Mouse (Mus musculus) kidney, postnatal 14 days (tissue): ENCODE data around the gene Tor2a.
A peak's percentile ranks its signal among the peaks of the same experiment; 100 is the strongest.

Experiments used
- DNase-seq: peaks from one replicate; pipeline ENCODE4 v3.0.0; 2022; ENCODE audit warnings: mixed read lengths

The Tor2a gene

DNA sequence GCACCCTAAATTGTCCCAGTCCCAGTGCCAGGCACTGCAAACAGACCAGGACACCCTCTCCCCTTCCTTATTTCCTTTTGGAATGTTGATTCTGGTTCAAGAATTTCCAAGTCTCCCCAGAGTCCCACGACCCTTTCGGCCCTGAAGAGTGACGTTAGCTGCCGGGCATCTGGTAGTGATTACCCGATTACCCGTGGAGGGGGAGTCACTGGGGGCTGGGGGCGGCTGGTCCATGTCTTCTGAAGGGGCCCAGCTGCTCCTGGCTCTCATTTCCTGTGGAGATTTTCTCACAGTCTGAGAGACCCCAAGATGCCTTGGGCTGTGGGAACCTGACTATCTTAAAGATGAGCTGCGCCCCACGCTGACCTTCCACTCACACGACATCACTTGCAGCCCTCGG, 26.2 kb upstream of the Tor2a start:
- peak; percentile 69 for DNase-seq

DNA sequence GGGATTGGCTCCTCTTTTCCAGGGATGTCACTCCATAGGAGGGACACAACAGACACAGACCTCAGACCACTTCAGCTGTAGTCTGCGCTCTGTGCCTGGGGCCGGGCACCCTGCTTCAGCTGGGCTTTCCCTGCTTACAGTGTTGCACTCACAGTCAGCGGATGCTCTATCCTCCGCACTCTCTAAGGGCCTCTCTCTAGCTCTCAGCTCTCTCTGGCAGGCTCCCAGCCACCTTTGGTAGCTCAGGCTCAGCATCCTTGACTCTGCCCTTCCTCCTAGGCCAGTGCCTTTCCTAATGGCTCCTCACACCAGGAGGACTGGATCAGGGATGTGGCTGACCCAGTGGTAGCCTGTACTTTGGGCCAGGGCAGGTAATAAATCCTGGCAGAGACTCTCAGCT, 25.1 kb upstream of the Tor2a start:
- DNase-seq = no peak

DNA sequence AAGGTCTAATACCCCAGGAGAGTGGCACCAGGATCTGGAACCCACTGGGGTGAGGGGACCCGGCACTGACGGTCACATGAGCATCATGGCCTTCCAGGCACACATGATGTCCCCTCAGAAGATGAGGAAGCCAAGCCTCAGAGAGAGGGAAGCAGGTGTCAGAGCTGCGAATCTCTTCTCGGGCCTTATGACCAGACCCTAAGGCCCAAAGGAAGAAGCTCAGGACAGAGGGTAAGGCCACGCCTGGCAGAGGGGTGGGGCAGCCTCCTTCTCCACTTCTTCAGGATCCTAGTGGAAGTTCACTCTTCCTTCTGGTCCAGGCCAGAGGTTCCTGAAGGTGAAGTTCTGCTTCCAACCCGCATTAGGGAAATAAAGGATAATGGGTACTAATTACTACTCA, 24.3 kb upstream of the Tor2a start:
- DNase-seq = no peak

DNA sequence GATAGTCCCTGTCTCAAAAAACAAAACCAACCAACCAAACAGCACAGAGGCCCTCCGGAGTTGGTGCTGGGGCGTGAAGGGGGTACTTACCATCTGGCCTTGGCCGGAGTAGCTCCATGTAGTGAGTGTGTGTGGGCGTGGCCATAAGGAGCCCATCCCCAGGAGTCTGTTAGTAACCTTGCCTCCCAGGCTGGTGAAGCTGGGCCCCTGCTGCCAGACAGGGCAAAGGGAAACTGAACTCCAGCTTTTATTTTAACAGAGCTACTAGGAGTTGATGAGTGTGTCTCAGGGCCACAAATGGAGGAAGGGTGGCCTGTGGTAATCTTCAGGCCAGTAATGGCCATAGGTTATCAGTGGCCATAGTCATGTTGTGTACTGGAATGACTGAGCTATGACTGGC, 22.6 kb upstream of the Tor2a start:
- peak; percentile 61 for DNase-seq

DNA sequence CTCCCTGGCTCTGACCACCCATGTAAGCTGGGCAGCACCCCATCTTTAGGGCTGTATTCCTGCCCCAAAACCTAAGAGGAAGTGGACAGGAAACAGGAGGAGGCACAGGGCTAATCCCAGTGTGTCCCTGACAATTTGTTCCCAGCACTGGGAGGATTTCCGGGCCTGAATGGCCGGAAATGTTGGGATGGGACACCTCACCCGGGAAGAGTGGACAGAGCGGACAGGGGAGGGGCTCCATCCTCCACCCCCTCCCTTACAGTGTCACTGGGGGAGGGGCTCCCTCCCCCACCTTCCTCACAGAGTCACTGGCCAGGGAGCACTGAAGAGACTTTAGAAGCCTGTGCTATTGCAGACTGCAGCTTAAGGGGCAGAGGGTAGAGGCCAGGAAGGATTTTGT, 22.1 kb upstream of the Tor2a start:
- peak; percentile 85 for DNase-seq

DNA sequence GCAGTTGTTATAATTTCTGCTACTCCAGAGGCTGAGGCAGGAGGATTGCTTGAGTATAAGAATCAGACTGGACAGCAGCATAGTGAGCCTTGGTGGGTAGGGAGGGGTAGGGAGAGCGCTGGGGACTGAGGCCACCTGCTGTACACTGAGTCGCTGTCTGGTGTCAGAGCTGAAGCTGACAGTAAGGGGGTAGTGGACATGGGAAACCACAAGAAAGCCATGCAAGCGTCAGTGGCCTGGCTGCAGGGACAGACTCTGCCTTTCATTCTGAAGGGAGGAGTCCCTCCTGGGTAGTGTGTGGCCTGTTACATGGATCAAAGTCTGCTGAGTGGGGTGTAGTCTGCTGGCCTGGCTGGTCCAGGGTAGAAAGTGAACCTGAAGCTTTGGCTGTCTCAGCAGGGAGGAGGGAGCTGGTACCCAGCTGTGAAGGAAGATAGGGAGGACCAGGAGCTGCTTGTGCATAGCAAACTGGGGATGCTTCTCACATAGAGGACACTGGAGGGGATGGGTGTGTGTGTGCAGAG, 20.7 kb upstream of the Tor2a start:
- peak; percentile 59 for DNase-seq

DNA sequence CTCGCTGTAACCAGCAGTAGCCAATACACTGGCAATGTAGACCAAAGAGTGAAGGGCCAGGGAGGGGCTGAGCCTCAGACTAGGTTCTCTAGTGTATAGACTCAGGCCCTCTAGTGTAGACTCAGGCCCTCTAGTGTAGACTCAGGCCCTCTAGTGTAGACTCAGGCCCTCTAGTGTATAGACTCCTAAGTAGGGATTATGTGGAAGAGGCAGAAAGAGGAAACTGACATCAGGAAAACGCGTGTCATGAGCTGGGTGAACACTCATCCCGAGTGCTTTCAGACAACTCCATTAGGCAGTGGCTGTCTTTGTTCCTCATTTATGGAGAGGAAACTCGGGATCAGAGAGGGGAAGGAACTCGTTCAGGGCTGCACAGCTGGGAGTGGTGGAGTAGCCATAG, 20.0 kb upstream of the Tor2a start:
- DNase-seq = no peak

DNA sequence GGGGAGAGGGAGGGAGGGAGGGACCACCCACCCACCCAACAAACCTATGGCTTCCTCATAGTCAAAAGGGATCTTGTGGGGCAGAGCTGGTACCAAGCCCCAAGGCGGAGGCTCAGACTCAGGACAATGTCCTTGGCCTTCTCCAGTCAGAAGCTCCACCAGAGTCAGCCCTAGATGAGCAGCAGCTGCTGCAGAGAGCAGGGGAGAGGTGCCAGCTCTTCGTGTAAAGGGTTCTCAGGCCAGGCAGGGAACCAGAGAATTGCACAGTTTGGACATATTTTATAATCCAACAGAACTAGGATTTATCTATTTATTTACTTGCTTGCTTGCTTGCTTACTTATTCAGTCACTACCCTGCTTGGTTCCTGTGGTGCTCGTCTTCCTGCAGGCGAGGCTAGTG, 17.7 kb upstream of the Tor2a start:
- no peak for DNase-seq

DNA sequence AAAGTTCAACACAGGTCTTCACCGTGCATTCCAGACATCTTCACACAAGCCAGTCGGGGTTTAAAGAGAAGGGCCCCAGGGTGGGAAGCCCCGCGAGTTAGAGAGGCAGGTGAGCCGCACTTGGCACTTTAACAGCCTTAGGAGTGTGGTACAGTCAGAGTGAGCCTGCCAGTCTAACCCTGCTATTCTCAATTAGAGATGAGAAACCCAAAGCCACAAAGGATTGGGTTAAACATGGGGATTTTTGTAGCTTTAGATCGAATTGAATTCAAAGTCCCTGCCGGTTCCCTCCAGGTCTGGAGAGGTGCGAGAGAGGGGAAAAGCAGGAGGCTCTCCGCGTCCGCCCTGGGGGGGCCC, 16.1 kb upstream of the Tor2a start, which contains the start of gene 6330409D20Rik:
TSS of gene 6330409D20Rik (minus strand) at position 101 of the 357 bp plus-strand sequence.
- DNase-seq = no peak

DNA sequence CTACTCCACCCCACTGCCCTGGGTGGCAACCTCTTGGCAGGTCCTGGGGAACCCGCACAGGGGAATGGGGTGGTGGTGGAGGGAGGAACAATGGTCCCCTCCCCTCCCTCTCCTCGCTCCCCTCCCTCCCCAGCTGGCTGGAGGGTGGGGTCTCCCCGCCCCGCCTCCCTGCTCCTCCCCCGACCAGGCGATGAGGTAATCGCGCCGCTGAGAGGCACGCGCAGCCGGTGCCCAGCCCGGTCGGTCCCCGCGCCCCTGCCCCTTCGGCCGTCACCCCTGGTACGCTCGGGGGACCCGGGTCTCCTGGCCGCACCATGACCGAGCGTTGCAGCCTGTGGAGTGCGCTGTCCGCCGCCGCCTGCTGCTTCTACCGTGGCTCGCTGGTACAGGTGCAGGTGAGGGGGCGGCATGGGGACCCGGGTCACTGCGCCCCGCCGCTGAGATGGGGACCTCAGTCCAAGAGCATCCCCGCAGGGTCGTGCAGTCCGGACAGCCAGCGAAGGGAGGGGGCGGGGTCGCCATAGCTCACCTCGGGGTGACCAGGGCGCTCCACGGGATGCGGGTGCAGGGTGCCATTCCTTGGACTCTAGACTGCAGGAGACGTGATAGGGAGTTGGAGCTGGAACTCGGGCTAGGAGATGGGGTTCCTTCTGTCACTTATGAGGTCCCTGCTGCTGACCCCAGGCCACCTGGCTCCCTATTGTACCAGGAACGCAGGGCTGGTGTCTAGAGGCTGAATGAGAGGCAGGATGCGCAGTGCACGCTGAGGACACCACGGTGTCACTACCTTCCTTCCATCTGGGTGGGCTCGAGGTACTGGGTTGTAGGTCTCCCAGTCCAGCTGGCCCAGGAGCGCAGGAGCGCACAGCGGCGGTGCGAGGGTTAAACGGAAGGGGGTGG, 15.5 kb upstream of the Tor2a start:
- DNase-seq = no peak

DNA sequence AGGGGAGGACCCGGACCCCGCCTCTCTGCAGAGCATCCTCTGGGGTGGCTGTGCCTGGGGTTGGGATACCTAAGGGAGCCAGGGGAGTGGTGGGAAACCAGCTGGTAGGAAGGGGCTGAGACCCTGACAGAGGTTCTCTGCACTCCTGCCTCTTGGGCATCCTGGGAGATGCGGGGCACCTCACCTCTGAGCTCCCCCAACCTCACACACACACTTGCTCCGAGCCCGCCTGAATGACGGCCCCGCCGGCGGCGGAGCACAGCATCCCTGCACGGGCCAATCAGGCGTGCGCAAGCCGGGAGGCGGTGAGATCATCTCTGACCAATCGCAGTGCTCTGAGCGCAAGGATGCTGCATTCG, 14.9 kb upstream of the Tor2a start:
- DNase-seq = no peak

DNA sequence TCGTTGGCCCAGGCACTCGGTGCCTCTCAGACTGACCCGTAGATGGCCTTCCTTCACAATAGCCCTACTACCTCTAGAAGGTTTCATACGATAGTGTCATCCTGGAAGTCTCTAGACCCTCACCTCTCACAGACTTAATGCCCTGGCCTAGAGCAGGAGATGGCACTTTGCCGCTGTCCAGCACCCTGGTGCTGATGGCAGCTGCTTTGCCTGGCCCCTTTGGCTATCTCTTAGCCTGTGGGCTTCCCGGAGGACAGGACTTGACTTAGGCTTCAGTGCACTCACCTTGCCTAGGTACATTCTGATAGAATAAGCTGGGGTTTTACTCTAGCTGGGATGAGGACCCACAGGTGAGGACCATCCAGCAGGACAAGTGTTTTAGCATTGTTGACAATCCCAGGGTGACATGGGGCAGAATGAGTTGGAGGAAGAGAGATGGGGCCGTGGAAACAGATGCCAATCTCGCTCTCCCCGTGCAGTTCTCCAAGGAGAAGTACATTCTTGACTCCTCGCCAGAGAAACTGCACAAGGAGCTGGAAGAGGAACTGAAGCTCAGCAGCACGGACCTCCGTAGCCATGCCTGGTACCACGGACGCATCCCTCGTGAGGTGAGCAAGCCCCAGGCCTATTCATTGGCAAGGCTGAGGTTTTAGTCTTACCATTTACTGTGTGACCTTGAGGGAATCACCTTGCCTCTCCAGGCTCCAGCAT, 12.6 kb upstream of the Tor2a start:
- no peak for DNase-seq

DNA sequence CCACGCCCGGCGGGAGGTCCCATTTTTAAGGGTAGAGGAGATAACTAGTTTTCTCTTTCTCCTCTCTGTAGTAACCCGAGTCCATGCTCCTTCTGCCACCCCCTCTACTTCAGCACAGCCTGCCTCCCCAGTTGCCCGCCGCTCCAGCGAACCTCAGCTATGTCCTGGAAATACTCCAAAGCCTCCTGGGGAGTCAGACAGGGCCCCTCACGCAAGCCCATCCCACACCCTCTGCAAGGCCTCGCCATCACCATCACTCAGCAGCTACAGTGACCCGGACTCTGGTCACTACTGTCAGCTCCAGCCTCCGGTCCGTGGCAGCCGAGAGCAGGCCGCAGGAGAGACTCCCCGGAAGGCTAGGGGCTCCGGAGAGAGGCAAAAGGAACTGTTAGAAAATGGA, 8.0 kb upstream of the Tor2a start:
- no peak for DNase-seq

DNA sequence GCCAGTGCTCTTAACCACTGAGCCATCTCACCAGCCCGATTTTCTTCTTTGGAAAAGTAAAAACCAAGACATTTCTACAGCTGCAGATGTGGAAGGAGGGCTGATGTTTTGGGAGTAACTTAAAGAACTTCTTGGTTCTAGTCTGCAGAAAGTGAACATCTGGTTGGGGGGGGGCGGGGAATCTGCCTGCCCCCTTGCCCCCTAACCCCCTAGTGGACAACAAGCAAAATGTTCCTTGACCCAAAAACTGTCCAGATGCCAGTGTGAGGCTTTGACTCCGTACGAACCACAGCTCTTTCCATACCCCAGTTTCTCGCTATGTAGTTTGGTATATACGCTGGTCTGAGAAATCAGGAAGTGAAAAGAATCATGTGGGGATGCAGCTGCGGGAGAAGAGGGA, 6.8 kb upstream of the Tor2a start:
- DNase-seq = no peak

DNA sequence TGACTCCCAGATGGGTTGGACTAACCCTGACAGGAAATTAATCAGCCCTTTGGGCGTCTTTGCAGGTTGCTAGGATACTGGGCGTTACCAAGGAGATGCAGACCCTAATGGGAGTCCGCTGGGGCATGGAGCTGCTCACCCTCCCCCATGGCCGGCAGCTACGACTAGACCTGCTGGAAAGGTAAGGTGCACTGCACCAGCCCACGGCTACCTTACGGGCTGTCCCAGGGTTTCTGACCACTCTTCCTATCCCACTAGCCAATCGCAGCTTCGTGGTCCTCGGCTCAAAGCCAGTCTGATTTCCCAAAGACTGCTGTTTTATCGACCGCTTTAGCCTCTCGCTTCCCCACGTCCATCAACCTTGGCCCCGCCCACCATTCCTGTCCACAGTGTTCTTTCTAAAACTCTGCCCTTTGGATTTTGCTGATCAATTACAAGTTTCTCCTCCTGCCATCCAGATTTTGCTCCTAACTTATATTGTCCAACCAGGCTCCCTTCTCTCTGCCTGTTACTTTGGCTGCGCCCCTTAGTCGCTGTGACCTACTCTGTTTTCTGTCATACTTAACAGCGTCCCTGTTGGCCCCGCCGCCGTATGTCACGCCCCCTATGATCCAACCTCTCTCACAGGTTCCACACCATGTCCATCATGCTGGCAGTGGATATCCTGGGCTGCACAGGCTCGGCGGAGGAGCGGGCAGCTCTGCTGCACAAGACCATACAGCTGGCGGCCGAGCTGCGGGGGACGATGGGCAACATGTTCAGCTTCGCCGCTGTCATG, 6.0 kb upstream of the Tor2a start:
- peak; percentile 87 for DNase-seq

DNA sequence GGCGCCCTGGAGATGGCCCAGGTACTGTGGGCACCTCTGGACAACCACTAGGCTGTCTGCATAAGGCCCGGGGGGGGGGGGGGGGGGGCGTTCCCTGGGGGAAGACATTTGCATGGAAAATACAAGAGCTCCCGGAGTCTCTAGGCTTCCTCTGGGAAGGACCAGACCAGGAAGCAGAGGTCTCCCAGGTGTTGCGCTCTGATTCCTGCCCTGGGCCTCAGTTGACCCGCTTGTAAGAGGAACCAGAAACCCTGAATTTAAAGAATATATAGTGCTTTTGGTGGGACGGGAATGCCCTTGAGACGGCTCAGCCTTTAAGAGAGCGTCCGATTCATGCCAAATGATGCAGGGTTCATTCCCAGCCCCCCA, 5.4 kb upstream of the Tor2a start:
- DNase-seq = no peak

DNA sequence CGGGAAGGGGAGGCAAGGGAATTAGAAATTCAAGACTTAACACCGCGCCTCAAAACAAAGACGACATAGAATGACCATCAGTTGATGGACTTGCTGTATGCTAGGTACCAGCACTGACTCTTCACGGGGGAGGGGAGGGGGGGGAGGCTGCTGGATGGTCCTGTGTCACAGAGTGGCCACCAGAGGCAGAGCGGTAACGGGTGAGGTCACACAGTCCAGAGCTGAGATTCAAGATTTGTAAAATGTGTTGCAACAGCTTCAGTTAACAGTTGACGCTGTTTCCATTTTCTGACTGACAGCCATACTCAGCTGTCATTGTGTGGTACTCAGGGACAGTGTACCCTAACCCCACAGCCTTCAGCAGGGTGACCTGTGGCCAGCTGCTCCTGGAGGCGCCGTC, 4.9 kb upstream of the Tor2a start:
- DNase-seq = no peak

DNA sequence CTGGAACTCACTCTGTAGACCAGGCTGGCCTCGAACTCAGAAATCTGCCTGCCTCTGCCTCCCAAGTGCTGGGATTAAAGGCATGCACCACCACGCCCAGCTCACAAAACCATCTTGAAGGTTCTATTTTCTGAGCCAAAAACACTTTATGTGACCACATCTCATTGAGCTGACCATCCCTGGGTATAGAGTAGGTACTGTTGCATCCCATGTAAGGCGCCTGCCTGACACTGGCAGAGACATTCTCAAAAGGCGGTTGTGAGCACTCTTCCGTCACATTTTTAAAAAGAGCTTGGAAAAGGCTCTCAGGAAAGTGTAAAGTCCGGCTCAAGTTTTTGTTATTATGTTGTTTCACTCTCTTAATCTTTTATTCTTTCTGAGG, 369 bp upstream of the Tor2a start:
- DNase-seq = no peak

DNA sequence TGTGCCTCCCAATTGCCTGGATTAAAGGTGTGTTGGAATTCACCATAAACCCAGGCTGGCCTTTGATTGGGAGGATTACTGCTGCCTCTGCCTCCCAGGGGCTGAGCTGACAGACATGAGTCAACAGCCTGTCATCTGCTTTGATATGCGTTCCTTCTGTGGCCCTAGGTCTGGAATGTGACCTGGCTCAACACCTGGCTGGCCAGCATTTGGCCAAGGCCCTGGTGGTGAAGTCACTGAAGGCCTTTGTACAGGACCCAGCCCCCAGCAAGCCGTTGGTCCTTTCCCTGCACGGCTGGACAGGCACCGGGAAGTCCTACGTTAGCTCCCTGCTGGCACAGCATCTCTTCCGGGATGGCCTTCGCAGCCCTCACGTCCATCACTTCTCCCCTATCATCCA, 1.5 kb downstream of the Tor2a start:
- DNase-seq = peak; percentile 53

DNA sequence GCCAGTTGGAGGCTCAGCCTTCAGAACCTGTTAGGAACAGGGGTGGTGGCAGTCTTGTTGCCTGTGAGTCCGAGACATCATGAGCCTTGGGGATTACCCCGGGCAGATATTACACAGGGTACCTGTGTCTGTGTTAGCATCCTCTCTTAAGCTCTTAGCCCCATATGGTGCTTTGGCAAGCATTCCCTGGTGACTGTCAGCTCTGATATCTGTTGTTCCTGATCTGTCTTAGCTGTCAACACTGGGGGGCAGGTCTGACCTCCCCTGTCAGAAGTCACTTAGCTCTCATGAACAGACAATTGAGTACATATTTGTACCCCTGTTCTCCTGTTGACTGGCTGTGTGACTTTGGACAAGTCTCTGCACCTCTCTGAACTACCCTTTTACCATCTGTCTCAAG, 2.0 kb downstream of the Tor2a start:
- DNase-seq = no peak

DNA sequence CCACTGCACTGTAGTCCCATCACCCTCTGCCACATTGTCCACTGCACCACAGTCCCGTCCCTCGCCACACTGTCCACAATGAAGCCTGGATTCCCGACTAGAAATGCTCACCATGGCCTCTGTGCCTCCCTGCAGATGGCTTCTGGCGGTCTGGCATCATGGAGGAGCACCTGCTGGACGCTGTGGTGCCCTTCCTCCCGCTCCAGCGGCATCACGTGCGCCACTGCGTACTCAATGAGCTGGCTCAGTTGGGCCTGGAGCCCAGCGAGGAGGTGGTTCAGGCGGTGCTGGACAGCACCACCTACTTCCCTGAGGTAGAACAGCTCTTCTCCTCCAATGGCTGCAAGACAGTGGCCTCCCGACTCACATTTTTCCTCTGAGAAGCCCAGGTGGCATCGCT, 4.3 kb downstream of the Tor2a start:
- DNase-seq = no peak

DNA sequence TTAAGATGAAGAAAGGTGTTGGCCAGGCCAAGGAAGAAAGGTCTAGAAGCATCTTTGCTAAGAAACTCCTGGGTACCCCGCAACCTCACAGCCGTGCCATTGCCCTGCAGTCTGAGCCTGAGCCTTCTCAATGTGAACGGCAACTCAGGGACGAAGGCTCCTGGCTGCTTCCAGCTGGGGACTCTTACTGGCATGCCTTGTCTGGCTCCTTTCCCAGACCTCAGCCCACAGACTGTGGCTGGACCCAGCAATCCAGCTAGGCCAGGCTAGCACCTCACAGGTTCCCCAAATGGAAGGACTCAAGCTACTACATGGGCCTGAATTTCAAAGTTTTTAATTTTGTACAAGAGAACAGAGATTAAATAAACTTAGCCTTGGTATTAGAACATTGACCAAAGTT, 4.8 kb downstream of the Tor2a start:
- DNase-seq = no peak

DNA sequence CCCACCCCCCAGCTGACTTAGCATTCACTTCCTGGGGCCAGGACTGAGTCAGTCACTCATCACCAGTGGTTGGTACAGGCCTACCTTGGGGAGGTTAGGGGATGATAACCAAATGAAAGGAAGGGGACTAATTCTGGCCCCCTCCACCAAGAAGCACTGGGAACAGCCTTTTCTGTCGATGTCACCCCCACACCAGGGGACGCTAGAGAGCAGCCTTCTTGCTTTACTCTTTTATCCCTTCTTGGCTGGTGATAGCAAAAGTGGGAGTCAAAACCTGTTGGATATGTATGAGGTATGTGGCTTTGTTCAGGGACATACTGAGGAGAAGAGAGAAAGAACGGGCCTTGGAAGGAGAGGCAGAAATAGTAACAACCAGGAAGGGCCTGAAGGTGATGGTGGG, 6.3 kb downstream of the Tor2a start:
- no peak for DNase-seq

DNA sequence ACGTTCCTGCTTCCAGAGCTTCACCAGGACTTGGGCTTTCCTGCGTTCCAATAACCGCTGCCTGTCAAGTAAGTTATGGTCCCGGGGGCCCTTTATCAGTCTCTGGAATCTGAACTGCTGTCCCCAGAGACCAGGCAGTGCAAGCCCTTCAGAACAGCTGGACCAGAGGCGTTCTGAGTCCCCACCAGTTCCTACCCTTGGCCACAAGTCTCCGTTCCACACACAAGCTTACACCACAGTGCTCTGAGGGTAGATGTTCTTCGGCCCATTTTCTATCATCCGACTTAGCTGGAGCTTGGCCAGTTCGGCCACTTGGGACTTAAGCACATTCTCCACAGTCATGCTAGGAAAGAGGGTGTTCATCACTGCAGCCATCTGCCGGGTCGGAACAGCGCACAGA, 10.2 kb downstream of the Tor2a start:
- DNase-seq = peak; percentile 56
